Mouse (Mus musculus): Measurements from ENCODE around the gene Myo1h. TPM values are rescaled to one million over a fixed set of nuclear protein-coding genes. Genes with fewer than 3 reads are reported as not detected.

Gene Myo1h
- 1.4 TPM for polyA plus RNA-seq (2012; fragmentation: generic; extraction: Trizol)

DNA sequence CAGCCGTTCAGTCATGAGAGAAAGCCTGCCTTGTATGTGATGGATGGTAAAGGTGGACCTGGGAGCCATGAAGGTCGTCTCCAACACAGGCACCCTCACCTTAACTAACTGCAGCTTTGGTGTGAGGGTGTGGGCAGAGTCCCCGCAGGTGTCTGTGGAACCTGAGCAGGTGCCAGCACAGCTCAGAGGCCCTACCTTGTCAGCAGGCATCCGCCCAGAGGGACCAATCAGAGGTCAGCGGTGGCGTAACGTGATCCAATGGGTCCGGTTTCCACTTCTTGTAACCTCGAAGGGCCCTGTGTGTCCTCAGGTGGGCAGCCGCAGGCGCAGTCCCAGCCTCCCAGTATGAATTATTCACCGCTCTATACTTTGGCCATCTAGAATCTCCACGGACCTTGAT, at the start of gene Myo1h:
Gene Myo1h, plus strand, starts transcription at position 293 of the 400 bp plus-strand sequence.
- no peak within 1 kb of the TSS for H3K4me2 ChIP-seq (ENCODE audit: low read depth)
- H3K79me2 ChIP-seq (ENCODE audit: control insufficient read depth, insufficient read depth) = no peaks in the 10 kb centered on the region
- H3K27me3 ChIP-seq (ENCODE audit: control insufficient read depth, insufficient read depth, insufficient read length) = peaks cover 75% of the 10 kb centered on the region
- no peaks in the 10 kb centered on the region for H3K36me3 ChIP-seq (ENCODE audit: control insufficient read depth, insufficient read depth)
- TF ChIP-seq E2F4 (IDR thresholded peaks at IDR 0.05; ENCODE audit: insufficient read depth) (no peak), POLR2A (IDR thresholded peaks at IDR 0.05; ENCODE audit: insufficient read length, low read depth) (no peak), SRF (IDR thresholded peaks at IDR 0.05; ENCODE audit: control insufficient read depth, insufficient read length, low read depth) (no peak), MAX (IDR thresholded peaks at IDR 0.05; ENCODE audit: low read depth) (no peak), REST (IDR thresholded peaks at IDR 0.05; ENCODE audit: insufficient read depth, insufficient read length) (no peak), TCF3 (IDR thresholded peaks at IDR 0.05; ENCODE audit: insufficient read length, low read depth) (no peak), TCF12 (IDR thresholded peaks at IDR 0.05; ENCODE audit: insufficient read depth, poor library complexity, severe bottlenecking) (no peak), USF1 (IDR thresholded peaks at IDR 0.05; ENCODE audit: low read depth) (no peak), POLR2AphosphoS2 (IDR thresholded peaks at IDR 0.05; ENCODE audit: insufficient read length, low read depth) (no peak), MYOG (IDR thresholded peaks at IDR 0.05; ENCODE audit: control insufficient read depth in 1 of 3, insufficient read depth in 1 of 3, insufficient read length in 2 of 3, low read depth in 2 of 3) (no peak), CEBPB (IDR thresholded peaks at IDR 0.05; ENCODE audit: insufficient read depth, poor library complexity, severe bottlenecking) (no peak), MYOD1 (IDR thresholded peaks at IDR 0.05; ENCODE audit: control insufficient read depth in 1 of 3, insufficient read length in 2 of 3, low read depth in 2 of 3) (no peak)
- H3K4me3 ChIP-seq = no peak within 1 kb of the TSS
- no peak within 1 kb of the TSS for H3ac ChIP-seq (ENCODE audit: control insufficient read depth, insufficient read length)

DNA sequence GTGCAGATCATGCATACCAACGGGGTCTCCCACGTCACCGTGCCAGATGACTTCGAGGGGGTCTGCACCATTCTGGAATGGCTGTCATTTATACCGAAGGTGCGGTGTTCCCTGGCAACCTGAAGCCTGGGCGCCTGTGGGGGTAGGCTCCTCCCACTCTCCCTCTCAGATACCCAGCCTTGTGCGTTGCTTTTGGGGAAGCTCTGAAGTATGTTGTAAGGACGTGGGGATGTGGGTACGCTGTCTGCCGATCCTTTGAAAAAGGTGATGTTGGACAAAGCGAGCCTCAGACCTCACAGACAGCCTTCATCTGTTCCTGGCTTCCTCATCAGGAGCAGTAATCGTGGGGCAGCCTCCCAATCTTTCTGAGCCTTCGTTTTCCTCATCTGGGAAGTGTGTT, 49.2 kb upstream of the Myo1h start:
- TF ChIP-seq TCF12 (IDR thresholded peaks at IDR 0.05; ENCODE audit: insufficient read depth, poor library complexity, severe bottlenecking) = no peak
- TF ChIP-seq POLR2A (IDR thresholded peaks at IDR 0.05; ENCODE audit: insufficient read length, low read depth) = no peak
- TF ChIP-seq TCF3 (IDR thresholded peaks at IDR 0.05; ENCODE audit: insufficient read length, low read depth) = no peak
- TF ChIP-seq POLR2AphosphoS2 (IDR thresholded peaks at IDR 0.05; ENCODE audit: insufficient read length, low read depth) = no peak
- TF ChIP-seq REST (IDR thresholded peaks at IDR 0.05; ENCODE audit: insufficient read depth, insufficient read length) = no peak
- TF ChIP-seq CEBPB (IDR thresholded peaks at IDR 0.05; ENCODE audit: insufficient read depth, poor library complexity, severe bottlenecking) = no peak
- TF ChIP-seq USF1 (IDR thresholded peaks at IDR 0.05; ENCODE audit: low read depth) = no peak
- H3K79me2 ChIP-seq (ENCODE audit: control insufficient read depth, insufficient read depth) = no peaks in the 10 kb centered on the region
- peaks cover 73% of the 10 kb centered on the region for H3K27me3 ChIP-seq (ENCODE audit: control insufficient read depth, insufficient read depth, insufficient read length)
- no peak overlapping the region for H3K4me3 ChIP-seq
- no peak overlapping the region for H3ac ChIP-seq (ENCODE audit: control insufficient read depth, insufficient read length)
- H3K36me3 ChIP-seq (ENCODE audit: control insufficient read depth, insufficient read depth) = no peaks in the 10 kb centered on the region
- H3K4me2 ChIP-seq (ENCODE audit: low read depth) = no peak overlapping the region

DNA sequence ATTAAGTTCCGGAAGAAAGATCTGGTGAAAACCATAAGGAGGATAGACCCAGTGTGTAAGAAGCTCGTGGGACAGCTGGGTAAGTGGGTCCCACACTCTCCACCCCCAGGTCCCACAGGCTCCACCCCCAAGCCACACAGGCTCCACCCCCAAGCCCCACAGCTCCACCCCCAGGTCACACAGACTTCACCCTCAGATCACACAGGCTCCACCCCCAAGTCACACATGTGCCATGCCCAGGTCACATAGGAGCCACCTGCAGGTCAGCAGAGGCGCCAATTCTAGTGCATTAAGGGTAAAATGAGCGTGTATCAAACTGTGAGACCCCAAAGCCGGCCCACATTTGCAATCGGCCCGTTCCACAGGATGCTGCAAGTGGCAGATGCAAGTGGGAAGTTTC, 42.5 kb upstream of the Myo1h start:
- TF ChIP-seq CEBPB (IDR thresholded peaks at IDR 0.05; ENCODE audit: insufficient read depth, poor library complexity, severe bottlenecking) (no peak), POLR2AphosphoS2 (IDR thresholded peaks at IDR 0.05; ENCODE audit: insufficient read length, low read depth) (no peak), MYOD1 (IDR thresholded peaks at IDR 0.05; ENCODE audit: control insufficient read depth in 1 of 3, insufficient read length in 2 of 3, low read depth in 2 of 3) (no peak), MAX (IDR thresholded peaks at IDR 0.05; ENCODE audit: low read depth) (no peak), USF1 (IDR thresholded peaks at IDR 0.05; ENCODE audit: low read depth) (no peak), TCF12 (IDR thresholded peaks at IDR 0.05; ENCODE audit: insufficient read depth, poor library complexity, severe bottlenecking) (no peak)
- no peak overlapping the region for H3ac ChIP-seq (ENCODE audit: control insufficient read depth, insufficient read length)
- no peaks in the 10 kb centered on the region for H3K36me3 ChIP-seq (ENCODE audit: control insufficient read depth, insufficient read depth)
- H3K4me3 ChIP-seq = no peak overlapping the region
- peaks cover 53% of the 10 kb centered on the region for H3K27me3 ChIP-seq (ENCODE audit: control insufficient read depth, insufficient read depth, insufficient read length)
- no peaks in the 10 kb centered on the region for H3K79me2 ChIP-seq (ENCODE audit: control insufficient read depth, insufficient read depth)
- no peak overlapping the region for H3K4me2 ChIP-seq (ENCODE audit: low read depth)

DNA sequence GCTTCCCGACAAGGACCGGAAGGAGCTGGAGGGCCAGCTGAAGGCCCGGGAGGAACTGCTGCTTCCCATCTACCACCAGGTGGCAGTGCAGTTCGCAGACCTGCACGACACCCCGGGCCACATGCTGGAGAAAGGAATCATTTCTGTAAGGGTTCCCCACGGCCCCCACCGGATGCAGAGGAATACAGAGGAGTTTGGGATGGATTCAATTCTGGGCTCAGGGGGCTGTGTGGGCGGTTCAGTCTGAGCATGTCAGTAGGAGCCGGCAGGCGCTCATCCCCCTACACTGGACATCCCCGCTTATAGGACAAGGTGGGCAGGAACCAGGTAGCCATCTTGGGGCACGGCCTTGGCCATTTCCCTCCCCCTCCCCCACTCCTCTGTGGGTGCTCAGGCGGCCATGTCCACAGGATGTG, 40.8 kb upstream of the Myo1h start:
- no peak for TF ChIP-seq TCF12 (IDR thresholded peaks at IDR 0.05; ENCODE audit: insufficient read depth, poor library complexity, severe bottlenecking)
- TF ChIP-seq SRF (IDR thresholded peaks at IDR 0.05; ENCODE audit: control insufficient read depth, insufficient read length, low read depth) = no peak
- no peak for TF ChIP-seq REST (IDR thresholded peaks at IDR 0.05; ENCODE audit: insufficient read depth, insufficient read length)
- no peak for TF ChIP-seq TCF3 (IDR thresholded peaks at IDR 0.05; ENCODE audit: insufficient read length, low read depth)
- no peak for TF ChIP-seq MYOD1 (IDR thresholded peaks at IDR 0.05; ENCODE audit: control insufficient read depth in 1 of 3, insufficient read length in 2 of 3, low read depth in 2 of 3)
- no peak for TF ChIP-seq USF1 (IDR thresholded peaks at IDR 0.05; ENCODE audit: low read depth)
- TF ChIP-seq CEBPB (IDR thresholded peaks at IDR 0.05; ENCODE audit: insufficient read depth, poor library complexity, severe bottlenecking) = no peak
- no peak for TF ChIP-seq E2F4 (IDR thresholded peaks at IDR 0.05; ENCODE audit: insufficient read depth)
- TF ChIP-seq MAX (IDR thresholded peaks at IDR 0.05; ENCODE audit: low read depth) = no peak
- TF ChIP-seq MYOG (IDR thresholded peaks at IDR 0.05; ENCODE audit: control insufficient read depth in 1 of 3, insufficient read depth in 1 of 3, insufficient read length in 2 of 3, low read depth in 2 of 3) = no peak
- no peak for TF ChIP-seq POLR2AphosphoS2 (IDR thresholded peaks at IDR 0.05; ENCODE audit: insufficient read length, low read depth)
- no peak for TF ChIP-seq POLR2A (IDR thresholded peaks at IDR 0.05; ENCODE audit: insufficient read length, low read depth)
- no peak overlapping the region for H3ac ChIP-seq (ENCODE audit: control insufficient read depth, insufficient read length)
- H3K4me3 ChIP-seq = no peak overlapping the region
- H3K4me2 ChIP-seq (ENCODE audit: low read depth) = no peak overlapping the region
- no peaks in the 10 kb centered on the region for H3K36me3 ChIP-seq (ENCODE audit: control insufficient read depth, insufficient read depth)
- H3K27me3 ChIP-seq (ENCODE audit: control insufficient read depth, insufficient read depth, insufficient read length) = peaks cover 48% of the 10 kb centered on the region
- no peaks in the 10 kb centered on the region for H3K79me2 ChIP-seq (ENCODE audit: control insufficient read depth, insufficient read depth)

DNA sequence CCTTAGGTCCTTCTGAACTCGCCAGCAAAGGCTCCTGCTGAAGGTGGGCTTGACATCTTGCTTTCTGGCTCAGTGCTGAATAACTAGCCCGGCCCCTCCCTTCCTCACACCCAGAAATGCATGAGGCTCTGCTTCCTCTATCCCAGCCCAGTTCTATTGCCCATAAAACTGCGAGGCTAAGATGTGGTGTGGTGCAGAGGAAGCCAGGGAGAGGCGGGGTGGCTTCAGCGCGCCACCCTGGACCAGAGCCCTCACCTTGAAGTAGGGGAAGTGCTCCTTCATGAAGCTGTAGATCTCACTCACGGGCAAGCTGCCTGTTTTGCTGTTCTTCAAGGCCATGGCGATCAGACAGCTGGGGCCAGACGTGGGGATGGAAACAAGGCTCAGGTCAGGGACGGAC, 29.5 kb upstream of the Myo1h start:
- peaks cover 45% of the 10 kb centered on the region for H3K27me3 ChIP-seq (ENCODE audit: control insufficient read depth, insufficient read depth, insufficient read length)
- H3K4me2 ChIP-seq (ENCODE audit: low read depth) = no peak overlapping the region
- TF ChIP-seq MYOD1 (IDR thresholded peaks at IDR 0.05; ENCODE audit: control insufficient read depth in 1 of 3, insufficient read length in 2 of 3, low read depth in 2 of 3) = no peak
- no peak for TF ChIP-seq MAX (IDR thresholded peaks at IDR 0.05; ENCODE audit: low read depth)
- TF ChIP-seq TCF12 (IDR thresholded peaks at IDR 0.05; ENCODE audit: insufficient read depth, poor library complexity, severe bottlenecking) = no peak
- TF ChIP-seq REST (IDR thresholded peaks at IDR 0.05; ENCODE audit: insufficient read depth, insufficient read length) = no peak
- no peak for TF ChIP-seq E2F4 (IDR thresholded peaks at IDR 0.05; ENCODE audit: insufficient read depth)
- TF ChIP-seq USF1 (IDR thresholded peaks at IDR 0.05; ENCODE audit: low read depth) = no peak
- TF ChIP-seq POLR2AphosphoS2 (IDR thresholded peaks at IDR 0.05; ENCODE audit: insufficient read length, low read depth) = no peak
- no peak for TF ChIP-seq POLR2A (IDR thresholded peaks at IDR 0.05; ENCODE audit: insufficient read length, low read depth)
- no peak for TF ChIP-seq TCF3 (IDR thresholded peaks at IDR 0.05; ENCODE audit: insufficient read length, low read depth)
- TF ChIP-seq MYOG (IDR thresholded peaks at IDR 0.05; ENCODE audit: control insufficient read depth in 1 of 3, insufficient read depth in 1 of 3, insufficient read length in 2 of 3, low read depth in 2 of 3) = no peak
- no peak for TF ChIP-seq CEBPB (IDR thresholded peaks at IDR 0.05; ENCODE audit: insufficient read depth, poor library complexity, severe bottlenecking)
- TF ChIP-seq SRF (IDR thresholded peaks at IDR 0.05; ENCODE audit: control insufficient read depth, insufficient read length, low read depth) = no peak
- no peaks in the 10 kb centered on the region for H3K79me2 ChIP-seq (ENCODE audit: control insufficient read depth, insufficient read depth)
- H3K4me3 ChIP-seq = no peak overlapping the region
- H3ac ChIP-seq (ENCODE audit: control insufficient read depth, insufficient read length) = no peak overlapping the region
- H3K36me3 ChIP-seq (ENCODE audit: control insufficient read depth, insufficient read depth) = no peaks in the 10 kb centered on the region

Measured in myocyte (in vitro differentiated cells).